Mouse (Mus musculus): ENCODE results near the gene Smagp. TPM values are rescaled to one million over a fixed set of nuclear protein-coding genes. Genes with fewer than 3 reads are reported as not detected.

Smagp gene
- polyA plus RNA-seq, 1 experiment, result 160 TPM

- no peaks in the 10 kb centered on the region for H3K27me3 ChIP-seq (replicated peaks; ENCODE audit: control insufficient read depth, insufficient read depth, low read length)
- no peak overlapping the region for H3K4me3 ChIP-seq (ENCODE audit: insufficient read depth, low read depth, low read length)
- peak; percentile 26 for DNase-seq
- TF ChIP-seq POLR2A (IDR thresholded peaks at IDR 0.05; ENCODE audit: low read depth, low read length), result no peak
- TF ChIP-seq CTCF (conservative IDR thresholded peaks at IDR 0.05; ENCODE audit: insufficient read depth, insufficient read length, low read depth, low read length), result no peak
- H3K4me1 ChIP-seq (ENCODE audit: control insufficient read depth, insufficient read depth, low read length), result no peaks in the 10 kb centered on the region; the same call in 1 of the 2 replicates
- no peak overlapping the region for H3K27ac ChIP-seq (ENCODE audit: insufficient read depth, low read depth, low read length)
- no peaks in the 10 kb centered on the region for H3K36me3 ChIP-seq (ENCODE audit: control insufficient read depth, insufficient read depth, low read length)
- 19% methylated on average over 7 of the region's 7 CpGs for WGBS
These were observed 29.5 kb upstream of the Smagp start for GRCm38 (mm10) chr15:100666219-100666696.

- Histone ChIP-seq H3K36me3 (ENCODE audit: control insufficient read depth, insufficient read depth, low read length) (no peaks in the 10 kb centered on the region), H3K4me1 (ENCODE audit: control insufficient read depth, insufficient read depth, low read length) (no peaks in the 10 kb centered on the region; the same call in 1 of the 2 replicates), H3K4me3 (ENCODE audit: insufficient read depth, low read depth, low read length) (no peak overlapping the region), H3K27me3 (replicated peaks; ENCODE audit: control insufficient read depth, insufficient read depth, low read length) (no peaks in the 10 kb centered on the region), H3K27ac (ENCODE audit: insufficient read depth, low read depth, low read length) (no peak overlapping the region)
- no peak for TF ChIP-seq CTCF (conservative IDR thresholded peaks at IDR 0.05; ENCODE audit: insufficient read depth, insufficient read length, low read depth, low read length)
- no peak for TF ChIP-seq POLR2A (IDR thresholded peaks at IDR 0.05; ENCODE audit: low read depth, low read length)
- 55% methylated on average over 9 of the region's 9 CpGs for WGBS
- DNase-seq, result no peak
These were observed 28.9 kb upstream of the Smagp start for GRCm38 (mm10) chr15:100665411-100666218.

- Histone ChIP-seq H3K27me3 (replicated peaks; ENCODE audit: control insufficient read depth, insufficient read depth, low read length) (no peaks in the 10 kb centered on the region), H3K4me1 (ENCODE audit: control insufficient read depth, insufficient read depth, low read length) (no peaks in the 10 kb centered on the region; the same call in 1 of the 2 replicates), H3K4me3 (ENCODE audit: insufficient read depth, low read depth, low read length) (no peak overlapping the region), H3K27ac (ENCODE audit: insufficient read depth, low read depth, low read length) (no peak overlapping the region), H3K36me3 (ENCODE audit: control insufficient read depth, insufficient read depth, low read length) (no peaks in the 10 kb centered on the region)
- DNase-seq, result no peak
- no peak for TF ChIP-seq CTCF (conservative IDR thresholded peaks at IDR 0.05; ENCODE audit: insufficient read depth, insufficient read length, low read depth, low read length)
- TF ChIP-seq POLR2A (IDR thresholded peaks at IDR 0.05; ENCODE audit: low read depth, low read length), result no peak
- WGBS, result 82% methylated on average over 9 of the region's 9 CpGs
These were observed 28.1 kb upstream of the Smagp start for GRCm38 (mm10) chr15:100664813-100665274.

- Histone ChIP-seq H3K36me3 (ENCODE audit: control insufficient read depth, insufficient read depth, low read length) (no peaks in the 10 kb centered on the region), H3K4me1 (ENCODE audit: control insufficient read depth, insufficient read depth, low read length) (no peaks in the 10 kb centered on the region), H3K27me3 (replicated peaks; ENCODE audit: control insufficient read depth, insufficient read depth, low read length) (no peaks in the 10 kb centered on the region), H3K4me3 (ENCODE audit: insufficient read depth, low read depth, low read length) (no peak overlapping the region), H3K27ac (ENCODE audit: insufficient read depth, low read depth, low read length) (no peak overlapping the region)
- WGBS, result 91% methylated on average over 5 of the region's 5 CpGs
- no peak for TF ChIP-seq POLR2A (IDR thresholded peaks at IDR 0.05; ENCODE audit: low read depth, low read length)
- TF ChIP-seq CTCF (conservative IDR thresholded peaks at IDR 0.05; ENCODE audit: insufficient read depth, insufficient read length, low read depth, low read length), result no peak
- no peak for DNase-seq
These were observed 24.1 kb upstream of the Smagp start for GRCm38 (mm10) chr15:100660805-100661204.

GRCm38 (mm10) chr15:100660306-100660705 lies 23.6 kb upstream of the Smagp start:
- Histone ChIP-seq H3K27ac (ENCODE audit: insufficient read depth, low read depth, low read length) (no peak overlapping the region), H3K27me3 (replicated peaks; ENCODE audit: control insufficient read depth, insufficient read depth, low read length) (no peaks in the 10 kb centered on the region), H3K36me3 (ENCODE audit: control insufficient read depth, insufficient read depth, low read length) (no peaks in the 10 kb centered on the region), H3K4me3 (ENCODE audit: insufficient read depth, low read depth, low read length) (no peak overlapping the region), H3K4me1 (ENCODE audit: control insufficient read depth, insufficient read depth, low read length) (no peaks in the 10 kb centered on the region)
- 63% methylated on average over 9 of the region's 9 CpGs for WGBS
- peak; percentile 83 for DNase-seq
- TF ChIP-seq CTCF (conservative IDR thresholded peaks at IDR 0.05; ENCODE audit: insufficient read depth, insufficient read length, low read depth, low read length) (no peak), POLR2A (IDR thresholded peaks at IDR 0.05; ENCODE audit: low read depth, low read length) (no peak)

GRCm38 (mm10) chr15:100655201-100655600 lies 18.5 kb upstream of the Smagp start:
- H3K27me3 ChIP-seq (replicated peaks; ENCODE audit: control insufficient read depth, insufficient read depth, low read length), result no peaks in the 10 kb centered on the region
- DNase-seq, result no peak
- H3K27ac ChIP-seq (ENCODE audit: insufficient read depth, low read depth, low read length), result no peak overlapping the region
- H3K4me3 ChIP-seq (ENCODE audit: insufficient read depth, low read depth, low read length), result no peak overlapping the region
- no peaks in the 10 kb centered on the region for H3K36me3 ChIP-seq (ENCODE audit: control insufficient read depth, insufficient read depth, low read length)
- 86% methylated on average over 5 of the region's 5 CpGs for WGBS
- H3K4me1 ChIP-seq (ENCODE audit: control insufficient read depth, insufficient read depth, low read length), result no peaks in the 10 kb centered on the region
- TF ChIP-seq POLR2A (IDR thresholded peaks at IDR 0.05; ENCODE audit: low read depth, low read length) (no peak), CTCF (conservative IDR thresholded peaks at IDR 0.05; ENCODE audit: insufficient read depth, insufficient read length, low read depth, low read length) (no peak)

GRCm38 (mm10) chr15:100654271-100654670 lies 17.5 kb upstream of the Smagp start:
- TF ChIP-seq CTCF (conservative IDR thresholded peaks at IDR 0.05; ENCODE audit: insufficient read depth, insufficient read length, low read depth, low read length) (no peak), POLR2A (IDR thresholded peaks at IDR 0.05; ENCODE audit: low read depth, low read length) (no peak)
- Histone ChIP-seq H3K4me3 (ENCODE audit: insufficient read depth, low read depth, low read length) (no peak overlapping the region), H3K27ac (ENCODE audit: insufficient read depth, low read depth, low read length) (no peak overlapping the region), H3K4me1 (ENCODE audit: control insufficient read depth, insufficient read depth, low read length) (no peaks in the 10 kb centered on the region), H3K27me3 (replicated peaks; ENCODE audit: control insufficient read depth, insufficient read depth, low read length) (no peaks in the 10 kb centered on the region), H3K36me3 (ENCODE audit: control insufficient read depth, insufficient read depth, low read length) (no peaks in the 10 kb centered on the region)
- WGBS, result 78% methylated on average over 1 of the region's 1 CpGs
- no peak for DNase-seq
